Mouse (Mus musculus) intestine, postnatal 0 days (tissue): ENCODE results near the gene Zfp619. TPM values are rescaled to one million over a fixed set of nuclear protein-coding genes. Genes with fewer than 3 reads are reported as not detected.
"Not testable (repeated sequence)": the region's sequence is repeated elsewhere in the genome, so short reads cannot be mapped to it uniquely, and the experiment has no call there.

Source experiments
- ATAC-seq: fragments of 200-750 bp; cut with Nextera tagmentation; 2 replicates; pipeline ENCODE4 v1.8.0; 2017; ENCODE audit warnings: mild to moderate bottlenecking, moderate TSS enrichment, moderate library complexity
- H3K27ac ChIP-seq: fragments of 300-500 bp; sonication (generic); 2 replicates; pipeline ENCODE4 v1.5.1; 2014; ENCODE audit warnings: mild to moderate bottlenecking, low read depth, low read length, moderate library complexity
- H3K27me3 ChIP-seq: fragments of 300-500 bp; sonication (generic); replicated peaks from 2 replicates; pipeline ENCODE4 v1.6.1; 2014; ENCODE audit warnings: low read length, mixed read lengths; ENCODE audit not compliant: control insufficient read depth, insufficient read depth
- H3K36me3 ChIP-seq: fragments of 300-500 bp; sonication (generic); 2 replicates; pipeline ENCODE4 v1.6.1; 2014; ENCODE audit warnings: mild to moderate bottlenecking, moderate library complexity; ENCODE audit not compliant: control insufficient read depth, insufficient read depth
- H3K4me1 ChIP-seq: fragments of 300-500 bp; sonication (generic); replicated peaks from 2 replicates; pipeline ENCODE4 v1.6.1; 2014; ENCODE audit warnings: antibody characterized with exemption, low read length, mixed read lengths; ENCODE audit not compliant: control insufficient read depth, insufficient read depth
- H3K4me2 ChIP-seq: fragments of 300-500 bp; sonication (generic); replicated peaks from 2 replicates; pipeline ENCODE4 v1.6.1; 2014; ENCODE audit warnings: low read depth, mild to moderate bottlenecking, moderate library complexity
- H3K4me3 ChIP-seq: fragments of 300-500 bp; sonication (generic); 2 replicates; pipeline ENCODE4 v1.5.1; 2014; ENCODE audit warnings: low read depth, low read length
- H3K9ac ChIP-seq: fragments of 300-500 bp; sonication (generic); 2 replicates; pipeline ENCODE4 v1.6.1; 2014; ENCODE audit warnings: mild to moderate bottlenecking, low read depth, low read length
- H3K9me3 ChIP-seq: fragments of 300-500 bp; sonication (generic); 2 replicates; pipeline ENCODE4 v1.6.1; 2016; ENCODE audit warnings: mixed run types; ENCODE audit not compliant: control insufficient read depth
- CTCF ChIP-seq: sonication (generic); IDR thresholded peaks from 2 replicates; pipeline ENCODE4 v1.5.1; 2016; ENCODE audit warnings: low read depth, mild to moderate bottlenecking, control low read depth, antibody characterized with exemption, moderate library complexity
- WGBS: fragments of 180-500 bp; shearing (Covaris S2); extraction: QIAGEN DNeasy Blood & Tissue Kit; methylation state at CpG from one replicate; pipeline ENCODE4 v1.1.7; 2014; 5-methylcytosine and 5-hydroxymethylcytosine counted together
- polyA plus RNA-seq: library from polyadenylated mRNA; unstranded; fragments of >200 nt; fragmentation: Nextera tagmentation; extraction: Ambion mirVana; gene quantifications from 2 replicates; pipeline ENCODE4 v1.2.1, GENCODE M21; 2015

Zfp619 gene
- polyA plus RNA-seq, 1 experiment from 2014 or later = 0.43 TPM

- no peak for TF ChIP-seq CTCF
- no peak overlapping the region for H3K9ac ChIP-seq
- WGBS = 87% methylated on average over 2 of the region's 2 CpGs
- H3K27me3 ChIP-seq = no peaks in the 10 kb centered on the region
- ATAC-seq = no peak
- no peak overlapping the region for H3K4me2 ChIP-seq
- no peaks in the 10 kb centered on the region for H3K36me3 ChIP-seq
- H3K4me3 ChIP-seq = no peak overlapping the region
- H3K9me3 ChIP-seq = no peaks in the 10 kb centered on the region
- H3K27ac ChIP-seq = no peak overlapping the region
- no peaks in the 10 kb centered on the region for H3K4me1 ChIP-seq
Measured at GRCm38 (mm10) chr7:39549336-39549735, 31.8 kb downstream of the Zfp619 start.

DNA sequence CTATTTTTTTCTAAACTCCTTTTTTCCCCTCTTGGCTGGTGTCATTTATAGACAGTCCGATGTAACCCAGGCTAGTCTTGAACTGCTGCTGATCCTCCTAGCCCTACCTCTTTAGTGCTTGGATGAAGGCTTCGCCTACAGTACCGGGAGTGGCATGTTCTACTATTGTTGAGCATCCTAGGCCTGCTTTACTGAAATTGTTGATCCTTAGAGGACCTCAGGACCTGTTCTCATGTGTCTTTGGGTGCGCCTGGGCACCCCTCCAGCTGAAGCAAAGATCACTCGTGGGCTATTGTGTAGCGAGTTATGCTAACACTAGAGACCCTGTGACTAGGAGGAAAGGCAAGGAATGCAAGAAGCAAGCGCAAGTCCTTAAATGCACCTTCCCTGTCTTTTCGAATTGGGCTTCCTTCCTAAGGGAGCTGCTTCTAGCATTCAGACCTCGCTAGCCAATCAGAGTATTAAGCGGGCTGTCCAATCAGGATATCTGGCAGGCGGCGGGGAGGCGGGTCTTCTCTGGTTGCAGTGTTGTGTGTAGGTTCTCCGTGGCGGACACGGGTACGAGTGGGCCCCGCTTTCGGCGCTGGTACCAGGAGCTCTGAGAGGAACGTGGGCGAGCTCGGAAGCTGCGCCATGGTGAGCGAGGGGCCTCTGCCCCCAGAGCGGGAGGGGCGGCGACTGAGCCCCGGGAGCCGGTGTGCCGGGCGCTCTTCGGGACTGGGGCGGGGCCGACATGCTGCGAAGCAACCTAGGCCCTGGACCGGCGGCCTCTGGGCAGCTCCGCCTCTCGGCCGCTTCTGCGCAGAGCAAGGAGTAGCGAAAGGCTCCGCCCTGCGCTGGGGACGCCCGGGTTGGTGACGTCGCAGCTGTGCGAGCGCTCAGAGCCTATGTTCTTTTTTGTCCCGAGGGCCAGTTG is 34.7 kb downstream of the Zfp619 start:
- TF ChIP-seq CTCF = peak; percentile 57
- peak; percentile 100 for ATAC-seq
- Histone ChIP-seq H3K27me3 (no peaks in the 10 kb centered on the region), H3K36me3 (no peaks in the 10 kb centered on the region; the same call in 1 of the 2 replicates), H3K27ac (peak overlapping the region; percentile 93), H3K9me3 (no peaks in the 10 kb centered on the region), H3K4me2 (peak overlapping the region; percentile 60), H3K4me1 (no peaks in the 10 kb centered on the region), H3K9ac (peak overlapping the region; percentile 70), H3K4me3 (peak overlapping the region; percentile 77)
- 3% methylated on average over 52 of the region's 52 CpGs for WGBS

- H3K27ac ChIP-seq = peak overlapping the region; percentile 93; the same call in 1 of the 2 replicates
- H3K9ac ChIP-seq = peak overlapping the region; percentile 70
- H3K9me3 ChIP-seq = no peaks in the 10 kb centered on the region
- H3K36me3 ChIP-seq = no peaks in the 10 kb centered on the region; the same call in 1 of the 2 replicates
- 2% methylated on average over 5 of the region's 5 CpGs for WGBS
- H3K4me2 ChIP-seq = peak overlapping the region; percentile 60
- no peak for TF ChIP-seq CTCF
- H3K4me1 ChIP-seq = no peaks in the 10 kb centered on the region
- peak overlapping the region; percentile 77 for H3K4me3 ChIP-seq
- H3K27me3 ChIP-seq = no peaks in the 10 kb centered on the region
- ATAC-seq = no peak
Measured at GRCm38 (mm10) chr7:39552993-39553392, 35.4 kb downstream of the Zfp619 start.

- no peaks in the 10 kb centered on the region for H3K27me3 ChIP-seq
- H3K9ac ChIP-seq = no peak overlapping the region
- 71% methylated on average over 4 of the region's 4 CpGs for WGBS
- H3K4me2 ChIP-seq = no peak overlapping the region
- no peaks in the 10 kb centered on the region; the same call in 1 of the 2 replicates for H3K36me3 ChIP-seq
- TF ChIP-seq CTCF = no peak
- ATAC-seq = no peak
- H3K4me3 ChIP-seq = no peak overlapping the region
- no peaks in the 10 kb centered on the region for H3K4me1 ChIP-seq
- no peaks in the 10 kb centered on the region for H3K9me3 ChIP-seq
- no peak overlapping the region for H3K27ac ChIP-seq
Measured at GRCm38 (mm10) chr7:39553871-39554270, 36.3 kb downstream of the Zfp619 start.

DNA sequence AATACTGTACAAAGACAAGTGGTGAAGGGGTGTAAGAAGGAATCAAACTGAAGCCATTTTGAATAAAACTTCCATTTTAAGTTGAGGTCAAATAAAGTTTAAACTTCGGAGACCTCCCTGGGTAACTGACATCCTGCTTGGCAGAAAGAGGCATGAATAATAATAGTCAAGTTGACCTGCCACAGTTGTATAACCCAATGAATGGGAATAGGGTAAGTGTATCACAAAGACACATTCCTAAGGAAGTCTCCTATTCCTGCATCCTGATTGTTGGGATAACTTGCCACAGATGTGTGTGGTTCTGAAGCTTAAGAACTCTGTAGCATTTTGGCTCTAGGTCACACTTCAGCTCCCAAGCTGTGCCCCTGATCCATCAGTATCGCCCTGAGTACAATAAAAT is 62.5 kb downstream of the Zfp619 start:
- no peak overlapping the region for H3K9ac ChIP-seq
- H3K4me1 ChIP-seq = no peaks in the 10 kb centered on the region
- TF ChIP-seq CTCF = no peak
- no peaks in the 10 kb centered on the region for H3K27me3 ChIP-seq
- no peak overlapping the region for H3K27ac ChIP-seq
- no peaks in the 10 kb centered on the region for H3K9me3 ChIP-seq
- no peak overlapping the region for H3K4me2 ChIP-seq
- H3K4me3 ChIP-seq = no peak overlapping the region
- no peaks in the 10 kb centered on the region for H3K36me3 ChIP-seq
- no peak for ATAC-seq
- WGBS = 83% methylated on average over 2 of the region's 2 CpGs

GRCm38 (mm10) chr7:39580601-39581000 is 63.0 kb downstream of the Zfp619 start:
- no peak overlapping the region for H3K4me3 ChIP-seq
- WGBS = 80% methylated on average over 2 of the region's 2 CpGs
- H3K4me1 ChIP-seq = no peaks in the 10 kb centered on the region
- no peaks in the 10 kb centered on the region for H3K27me3 ChIP-seq
- H3K4me2 ChIP-seq = no peak overlapping the region
- no peaks in the 10 kb centered on the region for H3K9me3 ChIP-seq
- no peak for ATAC-seq
- H3K9ac ChIP-seq = no peak overlapping the region
- H3K27ac ChIP-seq = no peak overlapping the region
- no peaks in the 10 kb centered on the region for H3K36me3 ChIP-seq
- TF ChIP-seq CTCF = no peak

DNA sequence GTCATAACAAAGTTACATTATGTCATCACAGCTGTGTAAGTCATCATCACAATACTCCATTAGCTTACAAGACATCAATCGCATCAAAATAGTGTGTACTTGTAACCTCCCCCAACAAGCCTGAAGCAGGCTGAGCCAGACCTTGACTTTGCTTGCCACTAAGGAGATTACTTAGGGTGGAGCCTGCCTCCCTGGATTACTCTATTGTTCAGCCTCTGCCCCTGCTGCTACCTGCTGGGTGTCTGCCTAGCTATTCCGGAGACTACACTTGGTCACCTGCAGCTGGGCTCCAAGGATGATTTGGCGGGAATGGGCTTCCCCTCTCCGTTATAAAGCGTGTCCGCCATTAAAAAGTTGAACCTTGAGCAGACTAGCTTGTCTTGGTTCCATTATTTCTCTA is 69.3 kb downstream of the Zfp619 start:
- H3K4me2 ChIP-seq, H3K4me1 ChIP-seq, H3K27ac ChIP-seq, H3K27me3 ChIP-seq, ATAC-seq, H3K36me3 ChIP-seq, H3K9me3 ChIP-seq, H3K4me3 ChIP-seq, H3K9ac ChIP-seq: not testable (repeated sequence)
- WGBS = 67% methylated on average over 6 of the region's 6 CpGs
